Mouse (Mus musculus) frontal cortex, postnatal 10 days (tissue): ENCODE results near the gene Ppif.

Source experiments
- DNase-seq, 2 experiments: peaks; one replicate each; pipeline ENCODE4 v3.0.0; 2022; ENCODE audit warnings: low spot score in 2 of 2, mixed read lengths in 1 of 2

Gene Ppif

DNA sequence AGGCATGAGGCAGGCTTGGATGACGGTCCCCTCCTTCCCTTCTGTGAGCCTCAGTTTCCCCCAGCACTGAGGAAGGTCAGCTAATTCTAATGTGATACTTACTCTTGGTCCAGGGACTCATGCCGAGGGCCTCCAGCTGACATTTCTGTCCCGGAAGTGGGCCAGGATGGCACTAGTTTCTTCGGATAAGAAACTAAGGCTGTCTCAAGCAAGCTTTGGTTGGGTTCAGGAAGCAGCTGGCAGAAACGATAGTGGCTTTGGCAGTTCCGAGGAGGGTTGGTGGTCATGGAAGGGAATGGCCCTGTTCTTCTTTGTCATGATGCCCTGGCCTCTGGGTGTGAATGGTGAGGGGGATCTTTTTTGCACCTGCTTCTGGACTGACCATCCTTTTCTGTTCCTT lies 1.1 kb downstream of the Ppif start:
- no peak for DNase-seq

DNA sequence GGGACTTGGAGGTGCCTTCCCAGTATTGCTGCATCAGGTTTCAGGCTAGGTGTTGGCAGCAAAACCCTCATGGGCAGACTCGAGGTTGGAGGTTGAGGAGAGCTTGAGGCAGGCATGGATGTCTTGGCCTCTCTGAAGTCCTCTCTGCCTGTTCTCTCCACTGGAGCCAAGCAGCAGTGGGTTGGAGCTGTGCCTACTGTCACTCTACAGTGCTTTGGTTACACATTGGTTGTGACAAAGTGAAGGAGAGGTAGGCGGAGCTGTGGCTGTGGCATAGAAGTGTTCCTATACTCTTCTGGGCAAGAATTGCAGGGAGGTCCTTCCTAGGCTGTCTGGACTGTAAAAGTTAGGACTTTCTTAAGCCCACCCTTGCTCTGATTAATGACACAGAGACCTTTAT lies 2.4 kb downstream of the Ppif start:
- DNase-seq = no peak

DNA sequence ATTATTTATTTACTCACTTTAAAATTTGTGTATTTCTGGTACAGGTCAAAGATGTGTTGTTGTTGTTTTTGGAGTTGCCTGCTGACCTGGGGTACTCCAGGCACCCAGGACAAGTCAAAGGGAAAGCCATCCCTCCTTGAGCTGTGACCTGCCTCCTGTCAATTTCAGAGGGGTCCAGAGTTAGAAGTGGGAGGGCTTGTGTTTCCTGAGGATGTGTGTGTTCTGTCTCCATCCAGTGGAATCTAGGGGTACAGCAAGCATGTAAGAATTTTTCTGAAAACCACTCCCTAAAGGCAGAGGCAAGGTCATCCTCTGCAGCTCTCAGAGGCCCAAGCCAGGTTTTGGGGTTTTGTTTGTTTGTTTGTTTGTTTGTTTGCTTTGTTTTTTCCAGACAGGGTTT lies 8.0 kb downstream of the Ppif start:
- DNase-seq = no peak

DNA sequence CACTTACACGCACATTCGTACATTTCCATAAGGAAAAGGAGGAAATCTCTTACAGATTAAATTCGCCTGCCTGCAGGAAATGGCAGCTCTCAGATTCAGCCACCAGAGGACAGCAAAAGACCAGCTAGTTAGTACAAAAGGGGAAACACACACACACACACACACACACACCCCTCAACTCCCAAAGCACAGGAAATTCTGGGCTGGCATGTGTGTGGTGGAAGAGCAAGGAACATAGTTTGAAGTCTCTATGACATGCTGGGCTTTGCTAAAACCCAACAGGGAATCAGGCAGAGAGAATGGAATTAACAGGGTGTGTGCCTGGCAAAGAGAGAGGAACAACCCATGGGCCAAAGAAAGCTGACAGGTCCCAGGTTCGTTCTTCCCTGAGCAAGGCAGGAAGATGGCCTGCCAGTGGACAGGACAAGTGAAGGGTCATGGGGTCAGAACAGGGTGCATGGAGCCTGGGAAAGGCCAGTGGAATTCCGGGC lies 13.8 kb downstream of the Ppif start:
- peak; percentile 53 to 64 for DNase-seq

DNA sequence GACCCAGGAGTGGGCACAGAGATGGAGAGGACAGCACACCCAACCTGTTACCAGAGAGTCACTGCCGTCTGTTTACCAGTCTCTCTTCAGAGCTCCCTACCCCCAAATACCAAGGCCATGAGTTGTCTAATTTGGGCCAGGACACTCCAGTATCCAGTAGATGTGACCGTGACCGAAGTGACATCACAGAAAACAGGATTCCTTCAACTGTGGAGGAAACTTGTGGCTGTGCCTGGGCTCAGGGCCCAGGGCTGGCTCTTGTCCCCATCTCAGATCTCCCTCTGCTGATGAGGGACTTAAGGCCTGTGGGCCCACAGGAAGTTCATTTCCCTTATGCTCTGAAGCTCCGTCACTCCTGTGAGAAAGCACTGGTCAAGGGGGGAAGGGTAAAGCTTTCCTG lies 14.5 kb downstream of the Ppif start:
- DNase-seq = no peak

DNA sequence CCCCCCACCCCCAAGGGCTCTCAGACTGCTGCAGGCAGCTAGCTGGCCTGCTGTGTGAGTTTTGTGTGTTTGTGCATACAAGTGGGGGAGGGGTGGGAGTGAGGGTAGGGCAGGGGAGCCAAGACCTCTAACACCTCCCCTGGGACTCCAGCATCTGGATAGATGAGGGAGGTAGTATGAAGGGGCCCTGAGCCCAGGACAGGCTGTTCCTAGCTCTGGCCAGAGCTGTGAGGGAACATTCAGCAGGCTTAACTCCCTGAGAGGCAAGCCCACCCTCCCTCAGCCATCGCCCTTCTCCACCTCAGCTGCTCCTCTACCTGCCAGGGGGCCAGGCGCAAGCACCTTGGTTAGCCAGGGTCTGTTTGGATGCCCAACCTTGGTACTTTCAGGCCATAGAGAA lies 15.0 kb downstream of the Ppif start:
- no peak for DNase-seq

DNA sequence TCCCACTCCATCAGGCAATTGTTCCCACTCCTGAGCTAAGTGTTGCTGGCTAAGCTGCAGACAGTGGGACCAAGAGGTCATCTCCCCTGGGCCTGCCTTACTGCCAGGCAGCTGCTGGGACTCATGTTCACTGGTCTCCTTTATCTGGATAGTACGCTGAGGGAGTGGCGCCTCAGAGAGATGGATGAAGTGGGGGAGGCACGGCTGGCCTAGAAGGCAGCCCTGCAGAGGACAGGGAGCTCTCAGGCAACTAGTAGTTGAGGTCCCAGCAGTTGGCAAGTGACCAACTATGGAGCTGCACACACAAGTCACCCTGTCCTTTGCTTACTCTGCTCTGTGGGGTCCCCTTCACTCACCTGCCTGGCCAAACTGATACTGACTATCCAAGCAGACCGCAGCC lies 16.1 kb downstream of the Ppif start:
- no peak for DNase-seq

DNA sequence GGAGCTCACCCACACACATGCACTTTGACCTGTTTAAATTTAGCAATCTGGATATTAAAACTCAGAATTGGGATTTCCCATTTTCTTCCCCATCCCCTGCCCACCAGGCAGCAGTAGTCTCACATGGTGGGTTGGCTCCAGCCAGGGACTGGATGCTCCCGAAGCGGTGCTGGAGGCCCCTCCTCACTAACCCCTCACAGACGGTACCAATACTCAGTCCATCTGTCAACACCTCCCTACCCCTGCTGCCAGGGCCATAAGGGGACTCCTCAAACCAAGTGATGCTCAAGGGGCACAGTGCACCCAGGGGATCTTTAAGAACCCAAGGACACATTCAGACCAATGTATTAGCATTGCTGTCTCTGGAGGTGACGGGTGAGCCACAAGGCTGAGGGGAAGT lies 16.7 kb downstream of the Ppif start:
- no peak for DNase-seq

DNA sequence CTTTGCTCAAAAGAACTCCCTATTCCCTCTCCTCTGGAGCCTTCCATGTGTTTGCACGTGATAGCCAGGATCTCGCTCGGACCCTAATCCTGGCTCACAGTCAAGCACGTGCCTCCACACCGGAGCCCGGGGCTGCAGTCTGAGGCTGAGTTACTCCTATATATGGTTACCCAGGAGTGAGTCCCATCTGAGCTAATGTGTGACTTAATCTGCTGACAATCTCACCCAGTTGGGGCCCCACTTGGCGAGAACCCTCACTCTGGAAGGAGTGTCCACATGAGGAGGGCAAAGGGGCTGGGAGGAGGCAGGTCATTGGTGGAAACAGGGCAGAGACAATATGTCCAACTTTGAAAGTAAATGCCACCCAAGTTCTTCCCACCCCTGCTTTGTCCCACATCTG lies 17.2 kb downstream of the Ppif start:
- DNase-seq = no peak

DNA sequence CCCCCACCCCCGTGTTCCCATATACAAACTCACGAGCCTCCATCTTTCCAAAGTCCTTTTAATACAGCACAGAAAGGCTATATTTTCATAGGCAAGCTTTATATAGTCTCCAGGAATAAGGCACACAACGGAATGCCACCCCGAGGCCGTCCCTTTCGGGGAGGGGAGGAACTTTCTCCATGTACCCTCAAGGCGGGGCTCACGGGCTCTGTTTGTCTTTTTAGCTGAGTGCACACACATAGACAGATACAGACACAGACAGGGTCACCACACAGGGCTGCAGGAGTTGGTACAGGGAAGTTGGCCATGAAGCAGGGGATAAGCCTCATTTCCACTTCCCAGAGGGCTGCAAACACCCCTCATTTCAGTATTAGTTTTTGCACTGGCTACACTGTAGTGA lies 17.6 kb downstream of the Ppif start:
- DNase-seq = no peak

DNA sequence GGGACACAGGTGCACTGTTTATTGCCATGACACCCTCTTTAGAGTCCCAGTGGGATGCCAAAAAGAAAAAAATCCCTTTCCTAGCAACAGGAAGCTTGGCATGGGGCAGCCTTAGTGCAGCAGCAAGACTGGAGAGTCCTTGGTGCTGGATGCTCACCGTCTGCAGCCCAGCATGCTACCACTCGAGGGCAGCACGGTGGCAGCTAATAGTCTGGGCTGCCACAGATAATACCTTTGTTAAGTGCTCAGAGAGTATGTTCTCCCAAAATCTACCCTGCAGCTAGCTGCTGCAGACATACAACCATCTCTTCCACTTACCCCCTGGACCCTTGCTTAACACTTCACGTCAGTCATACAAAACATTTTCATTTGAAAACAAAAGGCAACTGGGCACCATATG lies 19.5 kb downstream of the Ppif start:
- DNase-seq = peak in 1 of 2 experiments; percentile 48

DNA sequence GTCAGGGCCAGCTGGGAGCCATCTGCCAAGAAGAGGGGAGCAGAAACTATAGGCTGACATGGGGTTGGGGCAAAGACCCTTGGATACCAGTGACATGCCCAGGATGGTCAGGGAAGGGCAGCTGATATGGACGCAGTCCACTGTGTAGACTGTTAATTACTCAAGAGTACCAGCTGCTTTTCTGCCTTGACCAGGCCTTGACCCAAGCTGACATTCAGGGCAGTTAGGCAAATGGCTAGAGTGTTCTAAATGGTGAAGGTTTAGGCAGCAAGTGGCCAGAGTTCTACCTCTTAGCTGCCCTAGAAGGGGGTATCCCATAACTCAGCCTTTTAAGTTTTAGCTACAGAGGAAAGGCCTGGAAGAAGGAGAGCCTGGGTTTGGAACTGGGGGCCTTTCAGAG lies 22.6 kb downstream of the Ppif start:
- DNase-seq = no peak

DNA sequence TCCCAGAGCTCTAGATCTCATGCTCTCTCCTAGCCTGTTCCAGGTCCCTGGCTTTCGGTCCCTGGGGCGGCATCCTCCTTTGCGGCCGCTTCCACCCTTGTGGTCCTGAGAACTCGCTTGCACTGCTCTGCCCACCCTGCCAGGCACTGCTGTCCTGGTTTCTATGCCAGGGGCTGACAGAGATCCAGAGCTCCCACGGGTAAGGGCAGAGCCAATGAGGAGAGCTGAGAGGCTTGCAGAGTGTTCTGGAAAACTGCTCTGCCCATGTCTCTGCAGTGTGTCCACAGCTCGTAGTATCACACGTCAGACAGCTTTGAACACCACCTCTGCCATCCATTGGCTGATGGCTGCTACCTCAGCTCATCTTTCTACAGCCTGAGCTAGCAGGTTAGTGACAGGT lies 23.8 kb downstream of the Ppif start:
- no peak for DNase-seq

DNA sequence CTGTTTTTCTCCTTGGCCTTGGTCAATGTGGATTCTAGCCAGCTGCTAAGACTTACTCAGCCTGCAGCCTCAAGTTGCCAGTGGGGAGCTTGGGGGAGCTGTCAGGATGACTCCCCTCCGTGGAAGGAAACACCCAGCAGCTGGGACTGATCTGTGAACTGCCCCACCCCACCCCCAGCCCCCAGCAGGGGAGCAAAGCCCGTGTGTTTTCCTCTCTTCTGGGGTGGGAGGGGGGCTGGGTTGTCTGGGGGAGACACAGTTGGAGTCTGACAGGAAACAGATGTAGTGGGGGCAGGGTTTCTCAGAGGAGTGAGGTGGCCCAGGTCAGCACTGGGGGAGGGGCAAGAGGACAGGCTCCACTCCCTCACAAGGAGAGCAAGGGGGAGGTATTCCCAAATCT lies 24.5 kb downstream of the Ppif start:
- no peak for DNase-seq

DNA sequence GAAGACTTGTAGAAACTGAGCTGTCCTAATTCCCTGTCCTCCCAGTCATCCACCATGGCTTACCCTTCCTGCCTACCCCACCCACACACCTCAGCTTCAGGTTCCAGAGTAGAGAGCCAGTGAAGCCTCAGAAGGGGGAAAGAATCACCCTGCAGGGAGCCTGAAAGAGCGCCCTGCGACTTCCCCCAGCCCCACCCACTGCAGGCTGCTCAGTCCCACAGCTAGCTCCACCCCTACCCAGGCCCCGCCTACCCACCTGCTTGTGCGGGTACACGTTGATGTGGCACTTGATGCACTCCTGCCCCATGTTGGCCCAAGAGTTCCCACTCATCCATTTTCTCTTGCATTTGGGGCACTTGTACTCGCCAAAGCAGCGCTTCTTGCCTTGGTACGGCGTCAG lies 25.4 kb downstream of the Ppif start:
- no peak for DNase-seq

DNA sequence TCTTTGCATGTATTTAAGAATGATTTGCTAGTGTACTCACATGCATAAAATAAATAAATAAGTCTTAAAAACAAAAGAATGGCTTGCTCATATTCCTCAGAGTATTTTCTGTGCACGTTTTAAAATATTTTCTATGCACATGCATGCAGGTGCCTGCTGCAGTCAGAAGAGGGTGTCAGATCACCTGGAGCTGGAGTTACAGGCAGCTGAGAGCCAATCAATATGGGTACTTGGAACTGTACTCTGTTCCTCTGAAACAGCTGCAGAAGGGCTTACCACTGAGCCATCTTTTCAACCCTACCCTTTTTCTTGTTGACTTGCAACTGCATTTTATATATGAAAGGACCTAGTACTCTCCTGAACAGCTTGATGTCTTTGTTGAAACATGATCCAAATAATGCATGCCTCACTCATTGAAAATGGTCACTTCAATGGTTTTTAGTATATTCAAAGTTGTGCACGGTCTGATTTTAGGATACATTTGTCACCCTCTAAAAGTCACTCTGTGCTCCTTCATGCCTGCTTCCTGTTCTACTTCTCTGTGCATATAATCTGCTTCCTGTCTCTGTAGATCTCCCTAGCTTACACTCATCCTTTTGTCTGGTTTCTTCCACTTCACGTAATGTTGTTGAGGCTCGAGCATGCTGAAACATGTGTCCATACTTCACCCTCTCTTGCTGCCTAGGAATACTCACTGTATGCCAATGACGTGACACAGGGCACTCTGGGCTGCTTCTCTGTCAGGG lies 27.2 kb downstream of the Ppif start:
- no peak for DNase-seq

DNA sequence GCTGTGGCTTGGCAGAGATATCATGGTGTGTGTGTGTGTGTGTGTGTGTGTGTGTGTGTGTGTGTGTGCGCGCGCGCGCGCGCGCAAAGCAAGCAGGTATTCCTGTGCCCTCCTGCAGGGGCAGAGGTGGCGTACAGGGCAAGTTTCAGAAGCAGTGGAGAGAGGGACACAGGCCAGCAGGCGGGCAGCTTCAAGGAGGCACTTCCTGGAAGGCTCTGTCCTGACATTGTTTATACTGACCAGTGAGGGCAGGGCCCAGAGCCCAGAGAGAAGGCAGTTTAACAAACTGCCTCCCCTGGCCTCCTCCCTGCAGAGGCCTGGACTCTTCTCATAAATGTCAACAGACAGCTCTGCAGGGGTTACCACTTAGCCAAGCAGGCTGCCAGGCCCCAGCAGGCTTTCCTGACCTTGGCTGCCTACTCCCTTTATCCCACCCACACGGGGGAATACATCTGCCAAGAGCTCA lies 31.1 kb downstream of the Ppif start:
- no peak for DNase-seq

DNA sequence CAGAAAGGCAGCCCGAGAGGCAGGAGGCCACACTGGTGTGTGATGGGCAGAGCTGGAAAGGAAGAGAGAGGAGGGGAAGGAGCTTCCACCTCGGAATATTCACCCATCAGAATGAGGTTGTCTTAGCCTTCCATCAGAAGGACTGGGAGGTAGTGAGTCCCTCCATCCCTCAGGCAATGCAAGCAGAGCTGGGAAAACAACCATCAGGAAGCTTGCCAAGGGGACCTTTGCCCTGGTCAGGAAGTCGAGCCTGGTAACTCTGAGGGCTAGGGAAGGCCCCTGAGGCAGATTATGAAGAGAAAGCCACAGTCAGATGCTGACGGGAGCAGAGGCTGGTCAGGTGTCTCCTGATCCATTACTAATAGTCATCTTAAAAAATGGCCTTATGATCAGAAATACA lies 31.7 kb downstream of the Ppif start:
- DNase-seq = no peak

DNA sequence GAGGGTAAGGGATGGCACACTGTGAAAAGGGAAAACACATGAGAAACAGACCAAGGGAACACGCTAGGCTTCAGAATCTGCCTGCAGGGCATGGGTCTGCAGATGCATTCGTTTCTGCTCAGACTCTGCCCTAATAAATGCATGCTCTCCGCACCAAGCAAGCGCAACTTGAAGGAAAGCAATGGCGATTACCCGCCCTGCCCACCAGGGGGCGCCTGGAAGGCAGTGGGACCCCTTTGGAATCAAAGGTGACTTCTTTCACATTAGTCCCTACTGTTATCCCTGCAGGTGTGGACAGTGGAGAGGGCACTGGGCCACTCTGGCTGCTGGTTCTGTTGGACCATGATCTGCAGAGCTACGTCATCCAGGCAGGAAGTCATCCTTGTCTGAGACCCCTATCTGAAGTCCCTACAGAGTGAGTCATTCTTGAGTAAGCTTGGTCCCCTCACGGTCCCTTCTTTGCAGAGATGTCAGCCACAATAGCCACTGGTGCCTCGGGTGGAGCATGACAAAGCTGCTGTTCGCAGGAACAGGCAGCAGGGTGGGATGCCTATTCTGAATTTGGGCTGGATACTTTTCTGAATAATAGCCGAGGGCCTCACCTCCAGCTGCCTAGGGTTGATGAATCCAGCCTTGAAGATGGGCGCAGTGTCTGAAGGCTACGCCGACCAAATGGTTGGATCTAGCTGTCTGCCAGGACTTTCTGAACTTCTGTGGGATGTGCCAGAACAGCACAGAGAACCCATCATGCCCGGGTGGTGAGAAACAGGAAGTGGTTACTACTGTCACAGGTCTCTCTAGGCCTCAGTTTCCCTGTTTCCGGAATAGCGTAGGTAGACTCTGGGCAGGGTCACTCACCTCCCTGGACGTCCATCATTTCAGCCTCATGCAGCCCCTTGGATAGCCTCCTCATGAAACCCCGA lies 32.5 kb downstream of the Ppif start:
- no peak for DNase-seq

DNA sequence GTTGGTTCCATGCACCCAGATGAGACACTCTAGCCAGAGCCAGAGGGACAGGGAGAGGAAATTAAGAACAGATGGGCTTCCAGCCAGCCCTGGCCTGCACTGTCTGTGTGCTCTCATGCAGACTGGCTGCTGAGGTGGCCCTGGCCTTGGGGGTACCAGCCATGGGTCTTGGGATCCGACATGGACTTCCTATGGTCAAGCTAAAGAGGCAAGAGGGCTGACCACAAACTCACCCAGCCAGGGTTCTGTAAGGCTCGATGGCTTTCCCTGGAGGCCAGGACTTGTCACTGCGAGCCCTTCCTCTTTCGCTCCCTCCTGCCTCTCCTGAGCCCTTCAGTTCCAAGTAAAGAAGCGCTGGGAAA lies 33.2 kb downstream of the Ppif start:
- DNase-seq = no peak

DNA sequence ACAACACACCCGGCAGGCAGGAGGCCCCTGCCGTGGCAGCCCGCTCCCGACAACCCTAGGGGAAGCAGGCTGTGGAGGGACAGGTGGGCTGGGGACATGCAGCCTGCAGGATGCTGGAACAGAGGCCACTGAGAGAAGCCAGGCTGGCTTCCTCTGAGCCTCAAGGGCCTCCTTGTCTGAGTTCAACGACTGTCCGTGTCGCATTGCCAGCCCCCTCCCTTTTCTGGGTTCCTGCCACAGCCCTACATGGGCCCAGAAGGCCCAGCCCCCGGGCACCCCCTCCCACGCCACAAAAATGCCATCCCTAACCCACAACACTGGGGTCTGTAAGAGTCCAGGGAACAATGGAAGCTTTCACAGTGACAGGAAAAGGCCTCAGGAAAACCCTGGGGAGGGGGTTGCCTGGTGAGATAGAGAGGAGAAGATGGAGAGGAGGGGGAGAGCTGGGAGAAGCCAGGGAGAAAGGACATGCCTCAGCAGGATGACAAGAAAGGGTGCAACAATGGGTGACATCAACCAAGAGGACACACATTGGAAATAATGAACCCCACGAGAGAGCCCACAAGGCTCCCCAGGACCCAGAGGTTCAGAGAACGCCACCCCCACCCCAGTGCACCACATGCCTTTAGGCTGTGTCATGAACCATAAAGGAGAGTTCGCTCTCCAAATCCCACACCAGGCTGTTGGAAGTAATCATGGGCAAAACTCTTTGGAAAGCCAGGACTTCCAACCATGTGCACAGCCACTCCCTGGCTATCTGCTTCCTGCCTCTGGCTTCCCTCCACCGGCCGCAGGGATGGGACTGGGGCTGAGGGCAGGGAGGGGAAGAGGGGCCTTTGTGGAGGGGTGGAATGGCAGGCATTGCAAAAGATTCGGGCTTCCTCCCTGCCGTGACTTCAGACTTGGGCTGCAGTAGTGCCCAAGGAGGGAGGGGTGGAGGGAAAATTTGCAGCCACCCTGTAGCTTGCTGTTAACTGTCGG lies 41.1 kb downstream of the Ppif start:
- DNase-seq = peak; percentile 60 to 69

DNA sequence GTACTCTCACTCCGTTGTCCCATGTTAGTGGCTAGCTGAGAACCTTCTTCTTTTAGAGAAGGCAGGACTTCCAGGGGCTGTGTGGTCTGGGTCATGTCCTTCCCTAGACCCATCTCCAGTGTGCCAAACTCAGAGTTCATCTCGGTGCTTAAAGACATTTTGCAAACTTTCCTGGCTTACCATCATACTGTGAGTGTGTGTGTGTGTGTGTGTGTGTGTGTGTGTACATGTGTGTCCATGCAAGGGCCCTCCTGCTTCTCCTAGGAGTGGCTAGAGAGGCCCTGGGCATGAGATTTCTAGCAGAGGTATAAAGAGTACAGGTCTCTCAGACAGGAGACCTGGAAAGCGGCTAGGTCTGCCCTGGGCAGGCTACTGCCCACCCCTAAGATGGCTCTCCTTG lies 42.2 kb downstream of the Ppif start:
- no peak for DNase-seq
